Mouse (Mus musculus) kidney, embryonic 16.5 days (tissue): ENCODE results near the gene Ikbke. TPM values are rescaled to one million over a fixed set of nuclear protein-coding genes. Genes with fewer than 3 reads are reported as not detected.

Source experiments
- ATAC-seq: fragments of 200-750 bp; cut with Nextera tagmentation; 2 replicates; pipeline ENCODE4 v1.8.0; 2017; ENCODE audit warnings: moderate TSS enrichment; ENCODE audit not compliant: low FRiP score, low TSS enrichment
- H3K27ac ChIP-seq: fragments of 300-500 bp; sonication (generic); 2 replicates; pipeline ENCODE4 v1.5.1; 2014; ENCODE audit warnings: low read length
- H3K27me3 ChIP-seq: fragments of 300-500 bp; sonication (generic); 2 replicates; pipeline ENCODE4 v1.6.1; 2014; ENCODE audit warnings: low read length, control low read depth, mixed read lengths; ENCODE audit not compliant: insufficient read depth
- H3K36me3 ChIP-seq: fragments of 300-500 bp; sonication (generic); 2 replicates; pipeline ENCODE4 v1.6.1; 2014; ENCODE audit warnings: low read length, control low read depth, mixed read lengths; ENCODE audit not compliant: insufficient read depth
- H3K4me1 ChIP-seq: fragments of 300-500 bp; sonication (generic); 2 replicates; pipeline ENCODE4 v1.6.1; 2014; ENCODE audit warnings: low read length, control low read depth, mixed read lengths; ENCODE audit not compliant: insufficient read depth
- H3K4me2 ChIP-seq: fragments of 300-500 bp; sonication (generic); replicated peaks from 2 replicates; pipeline ENCODE4 v1.6.1; 2014; ENCODE audit warnings: low read depth, low read length
- H3K4me3 ChIP-seq: fragments of 300-500 bp; sonication (generic); 2 replicates; pipeline ENCODE4 v1.5.1; 2014; ENCODE audit warnings: mild to moderate bottlenecking, low read length
- H3K9ac ChIP-seq: fragments of 300-500 bp; sonication (generic); replicated peaks from 2 replicates; pipeline ENCODE4 v1.6.1; 2014; ENCODE audit warnings: low read length
- H3K9me3 ChIP-seq: fragments of 300-500 bp; sonication (generic); 2 replicates; pipeline ENCODE4 v1.6.1; 2016; ENCODE audit warnings: low read length, control low read depth
- WGBS: fragments of 180-500 bp; shearing (Covaris S2); extraction: QIAGEN DNeasy Blood & Tissue Kit; methylation state at CpG from one replicate; pipeline ENCODE4 v1.1.7; 2014; 5-methylcytosine and 5-hydroxymethylcytosine counted together
- polyA plus RNA-seq: library from polyadenylated mRNA; unstranded; fragments of >200 nt; fragmentation: Nextera tagmentation; extraction: Ambion mirVana; gene quantifications from 2 replicates; pipeline ENCODE4 v1.2.1, GENCODE M21; 2015

Gene Ikbke
- polyA plus RNA-seq, 1 experiment from 2014 or later: 4.8 TPM

DNA sequence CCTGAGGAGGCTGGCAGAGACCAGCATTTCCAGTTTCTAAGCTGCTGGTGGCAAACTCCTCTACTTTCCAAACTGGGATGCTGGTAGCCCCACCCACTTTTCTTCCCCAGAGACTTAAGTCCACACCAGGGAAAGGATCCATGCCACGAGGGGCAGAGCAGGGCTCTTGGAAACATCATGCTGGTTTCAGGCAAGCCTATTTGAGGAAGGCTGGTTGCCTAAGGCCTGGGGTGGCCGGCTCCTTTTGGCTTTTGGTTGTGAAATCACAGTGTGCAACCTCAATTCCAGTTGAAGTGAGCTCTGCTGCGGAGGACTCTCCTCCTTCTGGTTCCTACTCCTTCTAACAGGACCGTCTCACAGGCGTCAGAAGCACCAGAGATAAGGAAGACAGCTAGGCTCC lies 7.4 kb upstream of the Ikbke start:
- H3K4me1 ChIP-seq: no peaks in the 10 kb centered on the region
- no peak overlapping the region for H3K9ac ChIP-seq
- H3K27ac ChIP-seq: no peak overlapping the region
- H3K4me2 ChIP-seq: no peak overlapping the region
- H3K9me3 ChIP-seq: no peaks in the 10 kb centered on the region
- no peak for ATAC-seq
- no peak overlapping the region for H3K4me3 ChIP-seq
- no peaks in the 10 kb centered on the region for H3K27me3 ChIP-seq
- 78% methylated on average over 5 of the region's 5 CpGs for WGBS
- H3K36me3 ChIP-seq: peaks cover 19% of the 10 kb centered on the region

DNA sequence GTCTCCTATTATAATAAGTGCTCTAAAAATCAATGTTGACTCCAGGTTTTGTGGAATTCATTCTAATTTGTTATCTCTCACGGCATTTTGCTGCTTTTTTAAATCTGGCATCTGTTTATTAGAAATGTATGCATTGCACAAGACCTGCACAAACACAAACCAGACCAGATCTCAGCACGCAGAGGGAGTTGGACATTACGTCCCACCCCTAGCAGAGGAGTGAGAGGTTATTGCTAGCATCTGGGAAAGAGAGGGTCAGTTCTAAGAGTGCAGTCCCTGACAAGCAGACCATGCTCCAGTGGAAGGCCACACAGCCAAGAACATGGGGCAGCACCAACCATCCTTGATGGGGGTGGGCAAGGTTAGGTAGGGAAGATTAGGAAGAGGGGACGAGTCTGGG lies 5.2 kb upstream of the Ikbke start:
- Histone ChIP-seq H3K4me2 (no peak overlapping the region), H3K9me3 (no peaks in the 10 kb centered on the region), H3K9ac (no peak overlapping the region), H3K4me1 (0 out of 2 replicates have a peak, but pooled peaks cover 4% of the 10 kb centered on the region), H3K27ac (no peak overlapping the region), H3K4me3 (no peak overlapping the region), H3K36me3 (peaks cover 13% of the 10 kb centered on the region), H3K27me3 (no peaks in the 10 kb centered on the region)
- no peak for ATAC-seq
- 88% methylated on average over 4 of the region's 4 CpGs for WGBS

DNA sequence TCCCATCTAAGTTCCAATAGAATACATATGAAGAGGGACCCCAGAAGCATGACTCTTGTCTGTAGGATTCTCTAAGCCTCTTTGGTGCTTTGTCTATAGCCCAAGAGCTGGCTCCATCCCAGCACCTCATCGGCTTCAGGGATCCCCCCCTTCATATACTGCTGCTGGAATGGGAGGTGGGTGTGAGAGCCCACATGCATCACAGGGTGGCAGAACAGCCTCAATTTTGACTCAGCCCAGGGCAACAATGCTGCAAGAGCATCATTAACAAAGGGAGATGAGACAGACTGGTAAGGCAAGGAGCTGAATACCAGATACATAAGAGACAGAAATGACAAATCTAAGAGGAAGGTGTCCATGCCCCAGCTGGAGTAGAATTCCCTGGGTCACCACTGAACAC lies 4.8 kb upstream of the Ikbke start:
- H3K4me1 ChIP-seq: 0 out of 2 replicates have a peak, but pooled peaks cover 7% of the 10 kb centered on the region
- no peak overlapping the region for H3K4me2 ChIP-seq
- no peak overlapping the region for H3K9ac ChIP-seq
- WGBS: 100% methylated on average over 1 of the region's 1 CpGs
- H3K27ac ChIP-seq: no peak overlapping the region
- no peak for ATAC-seq
- no peaks in the 10 kb centered on the region for H3K27me3 ChIP-seq
- H3K9me3 ChIP-seq: no peaks in the 10 kb centered on the region
- H3K4me3 ChIP-seq: no peak overlapping the region
- H3K36me3 ChIP-seq: peaks cover 9% of the 10 kb centered on the region

DNA sequence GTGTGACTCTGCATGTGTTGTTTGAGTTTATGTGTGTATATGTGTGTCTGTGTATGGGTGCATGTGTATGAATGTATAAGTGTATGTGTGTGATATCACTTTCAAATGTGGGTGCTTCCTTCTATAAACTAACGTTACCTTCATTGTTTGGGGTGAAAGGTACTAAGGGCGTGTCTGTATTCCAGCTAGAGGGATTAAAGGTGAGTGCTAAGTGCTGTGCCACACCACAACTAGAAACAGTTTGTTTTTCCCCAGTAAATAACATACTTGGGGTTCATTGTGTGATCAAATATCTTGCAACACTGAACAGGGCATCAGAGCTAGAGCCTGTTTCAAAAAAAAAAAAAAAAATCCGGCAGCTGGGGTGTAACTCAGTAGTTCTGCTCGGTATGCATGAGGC lies 2.3 kb upstream of the Ikbke start:
- Histone ChIP-seq H3K27me3 (no peaks in the 10 kb centered on the region), H3K36me3 (no peaks in the 10 kb centered on the region), H3K9ac (no peak overlapping the region), H3K27ac (no peak overlapping the region), H3K4me1 (peaks cover 17% of the 10 kb centered on the region), H3K4me3 (no peak overlapping the region), H3K4me2 (no peak overlapping the region), H3K9me3 (no peaks in the 10 kb centered on the region)
- no peak for ATAC-seq
- WGBS: 55% methylated on average over 4 of the region's 4 CpGs

DNA sequence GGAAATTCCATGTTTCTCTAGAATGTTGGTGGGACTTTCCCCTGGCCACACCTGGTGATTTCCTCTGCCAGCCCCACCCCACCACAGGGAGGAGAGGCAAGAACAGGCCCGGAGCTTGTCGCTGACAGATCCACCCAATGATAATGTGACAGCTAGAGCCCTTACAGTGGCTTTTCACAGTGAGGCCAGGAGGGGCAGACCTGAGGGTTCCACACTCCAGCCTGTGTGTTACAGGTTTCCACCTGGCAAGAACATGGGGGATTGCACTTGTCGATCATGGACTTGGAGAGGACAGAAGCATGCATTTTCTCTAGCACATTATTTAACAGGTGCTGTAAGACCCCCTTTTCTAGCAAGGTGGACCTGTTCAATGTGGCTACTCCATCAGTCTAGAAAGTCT lies 874 bp upstream of the Ikbke start:
- no peak for ATAC-seq
- Histone ChIP-seq H3K27ac (no peak overlapping the region), H3K9ac (no peak overlapping the region), H3K27me3 (no peaks in the 10 kb centered on the region), H3K4me1 (peaks cover 20% of the 10 kb centered on the region), H3K4me2 (no peak overlapping the region), H3K9me3 (no peaks in the 10 kb centered on the region), H3K36me3 (no peaks in the 10 kb centered on the region), H3K4me3 (no peak overlapping the region)
- WGBS: 43% methylated on average over 3 of the region's 3 CpGs

DNA sequence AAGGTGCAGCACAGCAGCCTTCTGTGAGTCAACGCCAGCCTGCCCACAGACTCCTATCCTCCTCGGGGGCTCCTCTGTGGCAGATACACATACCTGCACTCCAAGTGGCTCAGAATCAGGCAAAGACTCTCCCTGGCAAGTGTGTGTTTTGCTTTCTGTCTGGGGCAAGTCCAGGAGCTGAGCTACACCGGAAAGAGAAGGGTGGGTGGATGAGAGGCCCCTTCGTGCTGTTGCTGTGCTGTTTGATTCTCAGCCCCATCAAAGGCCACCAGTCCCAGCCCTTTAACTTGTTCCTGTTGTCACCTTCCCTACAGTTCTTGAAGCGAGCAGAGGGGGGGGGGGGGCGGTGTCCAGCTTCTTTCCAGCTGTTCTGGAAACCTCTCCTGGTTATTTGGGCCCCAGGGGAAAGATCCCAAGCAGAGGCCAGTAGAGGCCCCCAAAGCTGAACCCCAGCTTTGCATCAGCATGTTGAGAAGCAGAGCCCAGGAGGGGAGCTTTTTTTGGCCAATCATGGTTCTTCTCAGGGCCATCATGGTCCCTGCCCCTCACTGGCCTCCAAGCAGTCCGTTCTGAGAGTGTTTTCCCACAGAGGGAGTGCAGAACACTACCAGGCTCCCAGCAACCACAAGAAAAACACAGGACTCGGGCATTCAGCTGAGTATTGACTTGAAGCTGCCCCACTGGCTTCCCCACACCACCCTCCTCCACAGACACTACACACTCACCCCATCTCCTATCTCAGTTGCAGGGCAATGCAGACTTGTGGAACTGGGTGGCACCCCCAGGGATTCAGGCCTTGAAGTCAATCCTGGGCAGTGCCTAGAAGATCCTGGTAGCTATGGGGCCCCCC lies 575 bp downstream of the Ikbke start:
- no peaks in the 10 kb centered on the region for H3K9me3 ChIP-seq
- H3K9ac ChIP-seq: peak overlapping the region; percentile 57
- no peaks in the 10 kb centered on the region for H3K36me3 ChIP-seq
- WGBS: 27% methylated on average over 8 of the region's 8 CpGs
- no peak overlapping the region for H3K27ac ChIP-seq
- no peaks in the 10 kb centered on the region for H3K27me3 ChIP-seq
- H3K4me2 ChIP-seq: peak overlapping the region; percentile 61
- peaks cover 25% of the 10 kb centered on the region for H3K4me1 ChIP-seq
- ATAC-seq: peak; percentile 9; the same call in 1 of the 2 replicates
- peak overlapping the region; percentile 49 for H3K4me3 ChIP-seq

DNA sequence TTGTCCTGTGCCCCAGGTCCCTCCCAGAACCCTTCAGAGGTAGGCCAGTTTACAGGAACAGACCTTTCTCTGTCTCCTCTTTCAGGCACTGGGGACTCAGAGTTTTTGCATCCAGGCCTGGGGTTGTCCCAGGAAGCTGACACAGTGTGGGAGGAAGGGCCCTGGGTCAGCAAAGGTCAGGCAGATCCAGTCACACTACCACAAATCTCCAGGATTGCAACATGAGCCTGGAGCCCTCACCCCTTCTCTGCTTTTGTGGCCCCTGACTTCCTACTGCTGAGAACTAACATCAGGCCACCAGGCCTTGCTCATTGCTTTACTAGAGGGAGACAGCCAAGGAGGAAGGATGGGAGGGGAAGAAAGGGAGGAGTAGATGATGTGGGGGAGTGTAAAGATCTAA lies 2.6 kb downstream of the Ikbke start:
- no peak overlapping the region for H3K27ac ChIP-seq
- no peaks in the 10 kb centered on the region for H3K9me3 ChIP-seq
- H3K36me3 ChIP-seq: no peaks in the 10 kb centered on the region
- H3K4me3 ChIP-seq: no peak overlapping the region
- H3K4me2 ChIP-seq: no peak overlapping the region
- no peak overlapping the region for H3K9ac ChIP-seq
- peaks cover 25% of the 10 kb centered on the region for H3K4me1 ChIP-seq
- ATAC-seq: peak; percentile 20; the same call in 1 of the 2 replicates
- H3K27me3 ChIP-seq: no peaks in the 10 kb centered on the region

DNA sequence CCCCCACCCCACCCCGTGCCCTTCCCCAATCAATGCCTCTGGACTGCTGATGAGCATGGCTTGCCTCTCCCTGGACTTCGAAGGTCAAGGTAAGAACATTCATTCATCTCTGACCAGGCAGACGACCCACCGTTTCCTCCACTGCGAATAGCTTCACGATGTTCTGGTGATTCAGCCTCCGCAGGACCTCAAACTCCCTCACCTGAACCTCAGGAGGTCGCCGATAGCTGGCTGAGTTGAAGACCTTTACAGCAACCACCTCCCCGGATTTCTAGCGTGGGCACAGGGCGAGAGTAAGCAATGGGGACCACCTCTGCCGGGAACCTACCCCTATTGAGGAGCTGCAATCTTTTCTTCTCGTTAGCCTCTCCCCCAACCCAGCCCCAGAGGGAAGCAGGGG lies 3.8 kb downstream of the Ikbke start:
- peaks cover 25% of the 10 kb centered on the region for H3K4me1 ChIP-seq
- H3K4me2 ChIP-seq: no peak overlapping the region
- H3K9me3 ChIP-seq: no peaks in the 10 kb centered on the region
- no peak overlapping the region for H3K4me3 ChIP-seq
- no peak overlapping the region for H3K9ac ChIP-seq
- no peaks in the 10 kb centered on the region for H3K36me3 ChIP-seq
- WGBS: 74% methylated on average over 14 of the region's 14 CpGs
- no peak overlapping the region for H3K27ac ChIP-seq
- ATAC-seq: no peak
- no peaks in the 10 kb centered on the region for H3K27me3 ChIP-seq

DNA sequence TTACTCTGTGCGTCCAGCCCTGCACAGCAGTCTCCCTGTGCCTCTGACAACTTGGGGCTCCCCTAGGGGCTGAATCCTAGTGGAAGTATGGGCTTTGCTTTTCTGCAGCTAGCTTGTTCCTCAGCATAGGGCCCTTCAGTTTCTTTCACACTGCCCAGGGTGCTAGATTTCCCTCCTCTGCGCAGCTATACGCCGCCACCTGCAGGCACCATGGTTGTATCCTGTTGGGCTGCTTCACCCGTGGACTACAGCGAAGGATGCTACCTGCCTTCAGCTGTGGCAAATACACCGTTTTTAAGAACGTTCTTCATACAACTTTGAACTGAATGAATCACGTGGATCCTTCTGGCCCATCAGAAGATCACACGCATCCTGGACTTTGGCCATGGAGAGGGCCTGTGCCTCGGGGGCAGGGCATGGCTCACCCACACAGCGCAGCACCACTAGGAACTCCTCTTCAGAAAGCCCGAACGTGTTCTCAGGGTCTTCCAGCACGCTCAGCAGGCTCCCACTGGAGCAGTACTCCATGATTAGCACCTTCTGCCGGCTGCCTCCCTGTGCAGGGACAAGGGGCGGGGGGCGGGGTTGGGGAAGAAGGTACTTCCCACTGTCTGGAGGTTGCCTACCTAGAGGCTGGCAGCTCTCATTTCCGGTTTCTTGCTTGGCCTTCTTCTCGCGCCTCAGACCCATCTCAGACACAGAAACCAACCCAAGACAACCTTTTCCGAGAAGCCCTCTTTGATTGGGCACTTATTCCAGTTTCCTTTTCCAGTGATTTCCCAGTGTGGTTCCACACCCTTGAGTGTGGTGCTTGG lies 4.5 kb downstream of the Ikbke start:
- no peaks in the 10 kb centered on the region for H3K9me3 ChIP-seq
- 0 out of 2 replicates have a peak overlapping the region, but pooled peaks have one; percentile 4 for H3K4me2 ChIP-seq
- no peaks in the 10 kb centered on the region for H3K36me3 ChIP-seq
- no peak overlapping the region for H3K9ac ChIP-seq
- H3K4me3 ChIP-seq: no peak overlapping the region
- peaks cover 24% of the 10 kb centered on the region for H3K4me1 ChIP-seq
- H3K27ac ChIP-seq: no peak overlapping the region
- no peak for ATAC-seq
- 43% methylated on average over 22 of the region's 22 CpGs for WGBS
- H3K27me3 ChIP-seq: no peaks in the 10 kb centered on the region
